Mouse (Mus musculus) hindbrain, postnatal 0 days (tissue): ENCODE measurements around the gene H2-T24. TPM values are rescaled to one million over a fixed set of nuclear protein-coding genes. Genes with fewer than 3 reads are reported as not detected.

Source experiments
- ATAC-seq: fragments of 200-750 bp; cut with Nextera tagmentation; 2 replicates; pipeline ENCODE4 v1.8.0; 2017; ENCODE audit warnings: mild to moderate bottlenecking, moderate TSS enrichment, moderate library complexity
- DNase-seq: peaks from one replicate; pipeline ENCODE4 v3.0.0-alpha.2; 2015; ENCODE audit warnings: low spot score
- H3K27ac ChIP-seq: fragments of 300-500 bp; sonication (generic); 2 replicates; pipeline ENCODE4 v1.5.1; 2014; ENCODE audit warnings: mild to moderate bottlenecking
- H3K27me3 ChIP-seq: fragments of 300-500 bp; sonication (generic); 2 replicates; pipeline ENCODE4 v1.6.1; 2014; ENCODE audit warnings: low read length, mixed read lengths; ENCODE audit not compliant: insufficient read depth
- H3K36me3 ChIP-seq: fragments of 300-500 bp; sonication (generic); 2 replicates; pipeline ENCODE4 v1.6.1; 2014; ENCODE audit warnings: low read length, mixed read lengths; ENCODE audit not compliant: insufficient read depth
- H3K4me1 ChIP-seq: fragments of 300-500 bp; sonication (generic); 2 replicates; pipeline ENCODE4 v1.6.1; 2014; ENCODE audit warnings: antibody characterized with exemption, low read length, mixed read lengths; ENCODE audit not compliant: insufficient read depth
- H3K4me2 ChIP-seq: fragments of 300-500 bp; sonication (generic); 2 replicates; pipeline ENCODE4 v1.6.1; 2014; ENCODE audit warnings: low read depth, mild to moderate bottlenecking, low read length, moderate library complexity, mixed read lengths
- H3K4me3 ChIP-seq: fragments of 300-500 bp; sonication (generic); 2 replicates; pipeline ENCODE4 v1.5.1; 2014; ENCODE audit warnings: low read length
- H3K9ac ChIP-seq: fragments of 300-500 bp; sonication (generic); replicated peaks from 2 replicates; pipeline ENCODE4 v1.6.1; 2014; ENCODE audit warnings: mild to moderate bottlenecking, low read length, moderate library complexity, mixed read lengths
- H3K9me3 ChIP-seq: fragments of 300-500 bp; sonication (generic); 2 replicates; pipeline ENCODE4 v1.6.1; 2016; ENCODE audit warnings: low read length, mixed read lengths
- CTCF ChIP-seq: IDR thresholded peaks from 2 replicates; pipeline ENCODE4 v1.5.1; 2016; ENCODE audit warnings: antibody characterized with exemption, control low read depth, low read depth
- WGBS: fragments of 180-500 bp; shearing (Covaris S2); extraction: QIAGEN DNeasy Blood & Tissue Kit; methylation state at CpG from one replicate; pipeline ENCODE4 v1.1.7; 2014; 5-methylcytosine and 5-hydroxymethylcytosine counted together
- polyA plus RNA-seq: library from polyadenylated mRNA; unstranded; fragments of >200 nt; fragmentation: Nextera tagmentation; extraction: Ambion mirVana; gene quantifications from 2 replicates; pipeline ENCODE4 v1.2.1, GENCODE M21; 2015
- total RNA-seq: library from RNA; depleted of rRNA; stranded (reverse); fragments of >200 nt; gene quantifications from 2 replicates; pipeline ENCODE4 v1.2.3, GENCODE M21; 2014

H2-T24 gene
- total and polyA plus RNA-seq, 2 experiments from 2014 or later, result 0.10 to 7.1 TPM

DNA sequence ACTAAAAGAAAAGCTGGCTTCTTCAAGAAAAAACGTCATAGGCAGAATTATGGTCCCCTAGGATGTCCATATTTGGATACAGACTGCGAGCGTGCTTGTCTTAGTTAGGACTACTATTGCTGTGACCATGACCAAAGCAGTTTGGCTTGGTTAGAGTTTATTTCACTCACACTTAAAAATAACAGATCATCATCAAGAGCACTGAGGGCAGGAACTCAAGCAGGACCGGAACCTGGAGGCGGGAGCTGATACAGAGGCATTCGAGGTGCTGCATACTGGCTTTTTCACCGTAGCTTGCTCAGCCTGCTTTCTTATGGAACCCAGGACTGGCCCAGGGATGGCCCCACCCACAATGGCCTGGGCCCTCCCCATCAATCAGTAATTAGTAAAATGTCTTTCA is 17.0 kb downstream of the H2-T24 start:
- Histone ChIP-seq H3K9ac (no peak overlapping the region), H3K4me1 (no peaks in the 10 kb centered on the region), H3K27ac (no peak overlapping the region), H3K27me3 (no peaks in the 10 kb centered on the region), H3K4me3 (no peak overlapping the region), H3K36me3 (no peaks in the 10 kb centered on the region), H3K9me3 (no peaks in the 10 kb centered on the region), H3K4me2 (no peak overlapping the region)
- no peak for TF ChIP-seq CTCF
- ATAC-seq (no peak), DNase-seq (no peak)
- 91% methylated on average over 7 of the region's 7 CpGs for WGBS

DNA sequence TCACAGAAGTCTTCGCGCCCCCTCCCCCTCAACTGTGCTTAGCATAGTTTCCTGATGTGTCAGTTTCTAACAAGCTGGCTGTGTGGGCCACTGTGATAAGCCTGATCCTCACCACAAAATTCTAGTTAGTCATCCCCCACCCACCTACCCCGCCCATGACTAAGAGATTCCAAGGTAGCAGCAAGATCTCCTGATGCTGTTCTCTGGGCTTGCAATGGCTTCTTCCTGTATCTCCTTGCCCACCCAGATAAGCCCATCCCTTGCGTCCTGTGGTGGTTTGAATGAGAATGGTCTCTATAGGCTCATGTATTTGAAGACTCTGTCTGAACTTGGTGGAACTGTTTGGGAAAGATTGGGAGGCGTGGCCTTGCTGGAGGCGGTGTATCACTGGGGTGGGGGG is 18.4 kb downstream of the H2-T24 start:
- Histone ChIP-seq H3K27me3 (no peaks in the 10 kb centered on the region), H3K9ac (no peak overlapping the region), H3K9me3 (no peaks in the 10 kb centered on the region), H3K36me3 (no peaks in the 10 kb centered on the region), H3K27ac (no peak overlapping the region), H3K4me2 (no peak overlapping the region), H3K4me3 (no peak overlapping the region), H3K4me1 (no peaks in the 10 kb centered on the region)
- ATAC-seq (no peak), DNase-seq (no peak)
- TF ChIP-seq CTCF, result no peak
- 96% methylated on average over 6 of the region's 6 CpGs for WGBS

DNA sequence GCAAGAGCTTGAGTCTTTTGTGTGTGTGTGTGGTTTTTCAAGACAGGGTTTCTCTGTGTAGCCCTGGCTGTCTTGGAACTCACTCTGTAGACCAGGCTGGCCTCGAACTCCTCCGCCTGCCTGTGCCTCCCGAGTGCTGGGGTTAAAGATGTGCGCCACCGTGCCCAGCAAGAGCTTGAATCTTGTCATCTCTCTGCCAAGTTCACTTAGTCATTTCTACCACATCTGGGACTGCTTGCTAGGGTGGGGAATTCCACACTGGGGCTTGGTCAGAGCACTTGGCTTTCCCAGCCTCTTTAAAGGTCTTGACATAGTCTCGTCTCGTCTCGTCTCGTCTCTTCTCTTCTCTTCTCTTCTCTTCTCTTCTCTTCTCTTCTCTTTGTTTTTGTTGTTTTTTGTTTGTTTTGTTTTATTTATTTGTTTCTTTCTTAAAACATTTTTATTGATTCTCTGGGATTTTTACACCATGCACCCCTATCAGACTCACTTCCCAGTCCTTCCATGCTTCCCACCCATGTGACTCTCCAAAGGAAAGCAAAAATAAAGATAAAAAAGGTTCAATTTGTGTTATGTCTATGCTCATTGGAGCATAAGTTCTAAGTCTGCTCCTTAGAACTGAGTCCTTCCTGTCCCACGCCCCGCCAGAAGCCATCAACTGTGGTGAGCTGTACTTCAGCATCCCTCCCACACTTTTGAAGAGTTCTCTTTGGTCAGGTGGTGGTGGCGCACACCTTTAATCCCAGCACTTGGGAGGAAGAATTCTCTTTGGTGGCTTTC is 19.1 kb downstream of the H2-T24 start:
- DNase-seq, result no peak
- no peaks in the 10 kb centered on the region for H3K36me3 ChIP-seq
- H3K4me1 ChIP-seq, result no peaks in the 10 kb centered on the region
- H3K4me3 ChIP-seq, result no peak overlapping the region
- no peaks in the 10 kb centered on the region for H3K9me3 ChIP-seq
- TF ChIP-seq CTCF, result no peak
- H3K27ac ChIP-seq, result no peak overlapping the region
- H3K4me2 ChIP-seq, result no peak overlapping the region
- 93% methylated on average over 12 of the region's 12 CpGs for WGBS
- no peaks in the 10 kb centered on the region for H3K27me3 ChIP-seq
- no peak for ATAC-seq
- H3K9ac ChIP-seq, result no peak overlapping the region

DNA sequence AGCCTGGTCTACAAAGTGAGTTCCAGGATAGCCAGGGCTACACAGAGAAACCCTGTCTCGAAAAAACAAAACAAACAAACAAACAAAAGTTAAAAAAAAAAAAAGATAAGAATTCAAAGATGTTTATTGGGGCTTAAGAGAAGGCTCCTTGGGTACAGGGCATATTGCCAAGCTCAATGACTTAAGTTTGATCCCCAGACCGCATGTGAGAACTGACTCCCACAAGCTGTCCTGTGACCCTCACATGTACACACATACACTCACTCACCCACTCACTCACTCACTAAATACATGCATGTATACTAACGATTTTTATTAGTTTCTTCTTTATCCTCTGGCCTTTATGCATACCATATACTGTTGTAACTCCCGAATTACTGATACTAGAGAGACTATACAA is 20.0 kb downstream of the H2-T24 start:
- 86% methylated on average over 4 of the region's 4 CpGs for WGBS
- no peaks in the 10 kb centered on the region for H3K27me3 ChIP-seq
- no peak overlapping the region for H3K9ac ChIP-seq
- H3K36me3 ChIP-seq, result no peaks in the 10 kb centered on the region
- H3K4me3 ChIP-seq, result no peak overlapping the region
- no peak for ATAC-seq
- H3K4me2 ChIP-seq, result no peak overlapping the region
- no peak overlapping the region for H3K27ac ChIP-seq
- no peaks in the 10 kb centered on the region for H3K9me3 ChIP-seq
- TF ChIP-seq CTCF, result no peak
- H3K4me1 ChIP-seq, result no peaks in the 10 kb centered on the region
- DNase-seq, result no peak

DNA sequence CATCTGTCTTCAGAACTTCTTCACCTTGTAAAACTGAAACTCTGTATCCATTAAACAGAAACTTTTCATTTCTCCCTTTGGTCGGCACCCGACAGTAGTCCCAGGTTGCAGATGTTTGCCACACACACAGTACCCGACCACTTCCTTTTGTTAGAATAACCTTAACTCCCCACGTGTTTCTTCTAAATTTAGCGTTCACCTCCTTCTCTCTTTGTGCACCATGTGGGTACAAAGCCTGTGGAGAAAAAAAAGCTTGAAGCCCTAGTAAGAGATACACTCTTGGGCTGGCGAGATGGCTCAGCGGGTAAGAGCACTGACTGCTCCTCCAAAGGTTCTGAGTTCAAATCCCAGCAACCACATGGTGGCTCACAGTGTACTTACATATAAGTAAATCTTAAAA is 21.0 kb downstream of the H2-T24 start:
- Histone ChIP-seq H3K9me3 (no peaks in the 10 kb centered on the region), H3K27me3 (no peaks in the 10 kb centered on the region), H3K4me3 (no peak overlapping the region), H3K4me1 (no peaks in the 10 kb centered on the region), H3K27ac (no peak overlapping the region), H3K4me2 (no peak overlapping the region), H3K9ac (no peak overlapping the region), H3K36me3 (no peaks in the 10 kb centered on the region)
- DNase-seq (no peak), ATAC-seq (no peak)
- TF ChIP-seq CTCF, result no peak
- WGBS, result 87% methylated on average over 7 of the region's 7 CpGs

DNA sequence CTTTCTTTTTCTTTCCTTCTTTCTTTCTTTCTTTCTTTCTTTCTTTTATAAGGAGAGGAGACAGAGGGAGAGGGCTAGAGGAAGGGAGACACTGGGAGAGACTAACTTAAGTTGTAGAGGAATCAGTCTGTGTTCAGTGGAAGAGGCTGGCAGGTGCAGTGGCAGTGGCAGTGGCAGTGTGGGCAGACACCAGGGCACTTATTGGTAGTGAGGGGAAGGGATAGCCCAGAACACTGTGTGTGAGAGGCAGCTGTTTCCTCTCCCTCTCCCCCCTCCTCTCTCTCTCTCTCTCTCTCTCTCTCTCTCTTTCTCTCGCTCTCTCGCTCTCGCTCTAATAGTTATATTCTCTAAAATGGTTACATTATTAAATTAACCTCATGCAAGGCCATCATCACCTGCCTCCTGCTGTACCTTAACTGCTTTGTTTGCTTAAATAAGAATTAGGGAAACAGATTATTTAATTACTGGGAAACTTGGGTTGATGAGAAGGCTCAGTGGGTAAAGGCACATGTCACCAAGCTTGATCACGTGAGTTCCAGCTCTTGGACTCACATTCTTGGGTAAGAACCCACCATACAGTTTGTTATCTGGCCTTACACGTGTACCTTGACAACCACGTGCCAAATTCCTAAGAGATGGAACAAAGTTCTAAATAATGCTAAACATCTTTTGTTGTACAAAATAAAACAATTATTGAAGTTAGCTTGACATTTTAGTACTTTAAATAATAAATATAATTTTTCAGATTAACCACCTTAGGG is 21.6 kb downstream of the H2-T24 start:
- DNase-seq, result no peak
- WGBS, result 90% methylated on average over 6 of the region's 6 CpGs
- no peak for TF ChIP-seq CTCF

More for the DNA sequence above, 21.6 kb downstream of the H2-T24 start:
- ATAC-seq, result no peak
- no peak overlapping the region for H3K27ac ChIP-seq
- H3K9me3 ChIP-seq, result no peaks in the 10 kb centered on the region
- H3K27me3 ChIP-seq, result no peaks in the 10 kb centered on the region
- no peak overlapping the region for H3K4me3 ChIP-seq
- H3K4me1 ChIP-seq, result no peaks in the 10 kb centered on the region
- no peak overlapping the region for H3K4me2 ChIP-seq
- H3K9ac ChIP-seq, result no peak overlapping the region
- no peaks in the 10 kb centered on the region for H3K36me3 ChIP-seq
